Mouse (Mus musculus) olfactory bulb, adult 2 months (tissue): ENCODE measurements around the gene Chst15.

ENCODE experiments used
- CTCF ChIP-seq: fragments of 200-500 bp; IDR thresholded peaks from 2 replicates; pipeline ENCODE4 v1.5.1; 2012; ENCODE audit warnings: low read depth, mild to moderate bottlenecking, low read length, moderate library complexity; ENCODE audit not compliant: insufficient read depth
- POLR2A ChIP-seq: fragments of 200-500 bp; IDR thresholded peaks from 2 replicates; pipeline ENCODE4 v1.6.1; 2012; ENCODE audit warnings: mild to moderate bottlenecking, low read depth, low read length, moderate library complexity; ENCODE audit not compliant: insufficient read depth

GRCm38 (mm10) chr7:132360336-132360735 is 43.3 kb upstream of the Chst15 start:
- TF ChIP-seq CTCF (no peak), POLR2A (no peak)
